Mouse (Mus musculus): ENCODE data around the gene Ptafr. TPM values are rescaled to one million over a fixed set of nuclear protein-coding genes. Genes with fewer than 3 reads are reported as not detected.
A peak's percentile ranks its signal among the peaks of the same experiment; 100 is the strongest.

Gene Ptafr
- total and polyA plus RNA-seq, 3 experiments, result 1.7 to 3.1 (median 1.8) TPM

- WGBS, result 92% methylated on average over 4 of the region's 4 CpGs
- H3K79me2 ChIP-seq (replicated peaks; ENCODE audit: control insufficient read depth, insufficient read depth, low read length), result no peaks in the 10 kb centered on the region
- TF ChIP-seq EP300 (IDR thresholded peaks at IDR 0.05; ENCODE audit: insufficient read depth, low read depth, low read length) (no peak), POLR2A (IDR thresholded peaks at IDR 0.05; ENCODE audit: insufficient read depth, low read depth, low read length) (no peak), CTCF (IDR thresholded peaks at IDR 0.05) (peak; percentile 22; the same call in 1 of the 2 replicates)
Observed at GRCm38 (mm10) chr4:132620134-132620533, 56.3 kb downstream of the Ptafr start.

GRCm38 (mm10) chr4:132621287-132622068, 57.6 kb downstream of the Ptafr start:
- no peaks in the 10 kb centered on the region for H3K36me3 ChIP-seq (ENCODE audit: control insufficient read depth, insufficient read depth, low read length)
- no peak overlapping the region for H3K27ac ChIP-seq
- TF ChIP-seq EP300 (IDR thresholded peaks at IDR 0.05; ENCODE audit: insufficient read depth, low read depth, low read length) (no peak), CTCF (IDR thresholded peaks at IDR 0.05) (no peak), POLR2A (IDR thresholded peaks at IDR 0.05; ENCODE audit: insufficient read depth, low read depth, low read length) (no peak)
- no peaks in the 10 kb centered on the region for H3K79me2 ChIP-seq (replicated peaks; ENCODE audit: control insufficient read depth, insufficient read depth, low read length)
- no peak overlapping the region for H3K4me3 ChIP-seq
- intact Hi-C loops (cut with DNase I), result no loop called here
- no peak for DNase-seq
- no peak overlapping the region for H3K9ac ChIP-seq (ENCODE audit: low read depth, low read length)
- peaks cover 1% of the 10 kb centered on the region for H3K4me1 ChIP-seq (ENCODE audit: control insufficient read depth, insufficient read depth, low read length)
- 74% methylated on average over 7 of the region's 7 CpGs for WGBS
- H3K27me3 ChIP-seq (ENCODE audit: control insufficient read depth, insufficient read depth, low read length), result no peaks in the 10 kb centered on the region

More at GRCm38 (mm10) chr4:132620134-132620533, 56.3 kb downstream of the Ptafr start:
- H3K36me3 ChIP-seq (ENCODE audit: control insufficient read depth, insufficient read depth, low read length), result no peaks in the 10 kb centered on the region
- no peak for DNase-seq
- no peak overlapping the region for H3K9ac ChIP-seq (ENCODE audit: low read depth, low read length)
- intact Hi-C loops (cut with DNase I), result no loop called here
- no peak overlapping the region for H3K4me3 ChIP-seq
- H3K4me1 ChIP-seq (ENCODE audit: control insufficient read depth, insufficient read depth, low read length), result peaks cover 1% of the 10 kb centered on the region
- no peak overlapping the region for H3K27ac ChIP-seq
- H3K27me3 ChIP-seq (ENCODE audit: control insufficient read depth, insufficient read depth, low read length), result no peaks in the 10 kb centered on the region

- intact Hi-C loops (cut with DNase I), result no loop called here
- no peak for TF ChIP-seq CTCF (IDR thresholded peaks at IDR 0.05)
- no peak for TF ChIP-seq POLR2A (IDR thresholded peaks at IDR 0.05; ENCODE audit: insufficient read depth, low read depth, low read length)
- TF ChIP-seq EP300 (IDR thresholded peaks at IDR 0.05; ENCODE audit: insufficient read depth, low read depth, low read length), result no peak
- H3K4me1 ChIP-seq (ENCODE audit: control insufficient read depth, insufficient read depth, low read length), result no peaks in the 10 kb centered on the region; the same call in 1 of the 2 replicates
- no peaks in the 10 kb centered on the region for H3K79me2 ChIP-seq (replicated peaks; ENCODE audit: control insufficient read depth, insufficient read depth, low read length)
- H3K9ac ChIP-seq (ENCODE audit: low read depth, low read length), result no peak overlapping the region
- no peak overlapping the region for H3K27ac ChIP-seq
- H3K27me3 ChIP-seq (ENCODE audit: control insufficient read depth, insufficient read depth, low read length), result no peaks in the 10 kb centered on the region
- no peaks in the 10 kb centered on the region for H3K36me3 ChIP-seq (ENCODE audit: control insufficient read depth, insufficient read depth, low read length)
- no peak for DNase-seq
- whole genome bisulfite sequencing, result 63% methylated on average over 5 of the region's 5 CpGs
- no peak overlapping the region for H3K4me3 ChIP-seq
Observed at GRCm38 (mm10) chr4:132624034-132624657, 60.3 kb downstream of the Ptafr start.

GRCm38 (mm10) chr4:132628830-132629229, 65.0 kb downstream of the Ptafr start:
- intact Hi-C loops (cut with DNase I), result no loop called here
- Histone ChIP-seq H3K27me3 (ENCODE audit: control insufficient read depth, insufficient read depth, low read length) (no peaks in the 10 kb centered on the region), H3K4me1 (ENCODE audit: control insufficient read depth, insufficient read depth, low read length) (no peaks in the 10 kb centered on the region), H3K9ac (ENCODE audit: low read depth, low read length) (no peak overlapping the region), H3K27ac (no peak overlapping the region), H3K36me3 (ENCODE audit: control insufficient read depth, insufficient read depth, low read length) (no peaks in the 10 kb centered on the region), H3K4me3 (no peak overlapping the region), H3K79me2 (replicated peaks; ENCODE audit: control insufficient read depth, insufficient read depth, low read length) (no peaks in the 10 kb centered on the region)
- TF ChIP-seq EP300 (IDR thresholded peaks at IDR 0.05; ENCODE audit: insufficient read depth, low read depth, low read length) (no peak), CTCF (IDR thresholded peaks at IDR 0.05) (peak; percentile 65), POLR2A (IDR thresholded peaks at IDR 0.05; ENCODE audit: insufficient read depth, low read depth, low read length) (no peak)
- DNase-seq, result peak in 1 of 2 experiments; percentile 25
- 25% methylated on average over 2 of the region's 2 CpGs for WGBS

Other genes with a start within 250 kb of the Ptafr start
- 10 to 100 TPM; 21.3 to 24.6 TPM for gene Trnau1ap, start 234.5 kb upstream of the Ptafr start, total RNA-seq (2021)
- 14.8 and 14.9 TPM in 2 replicates for gene Trnau1ap, start 234.5 kb upstream of the Ptafr start, polyA plus RNA-seq (2012; rRNA removed)
- gene Rcc1, start 210.5 kb upstream of the Ptafr start, total RNA-seq (2021), result 1 to 10 TPM; 6.6 to 7.5 TPM
- gene Rcc1, start 210.5 kb upstream of the Ptafr start, polyA plus RNA-seq (2012; rRNA removed), result 5.1 and 5.2 TPM in 2 replicates
- 10 to 100 TPM; 22.3 to 22.4 TPM for gene Phactr4, start 141.6 kb upstream of the Ptafr start, total RNA-seq (2021)
- 8.7 and 10.1 TPM in 2 replicates for gene Phactr4, start 141.6 kb upstream of the Ptafr start, polyA plus RNA-seq (2012; rRNA removed)
- 1 to 10 TPM; 3.5 to 4.5 TPM for gene Med18, start 100.1 kb upstream of the Ptafr start, total RNA-seq (2021)
- 2.1 and 2.2 TPM in 2 replicates for gene Med18, start 100.1 kb upstream of the Ptafr start, polyA plus RNA-seq (2012; rRNA removed)
- 1 to 10 TPM; 2.5 to 3.3 TPM for gene Sesn2, start 53.6 kb upstream of the Ptafr start, total RNA-seq (2021)
- gene Sesn2, start 53.6 kb upstream of the Ptafr start, polyA plus RNA-seq (2012; rRNA removed), result 3.4 and 4.3 TPM in 2 replicates
- gene Atpif1, start 30.4 kb upstream of the Ptafr start, total RNA-seq (2021), result 100 to 1,000 TPM; 287 to 299 TPM
- gene Atpif1, start 30.4 kb upstream of the Ptafr start, polyA plus RNA-seq (2012; rRNA removed), result 146 and 164 TPM in 2 replicates
- gene Dnajc8, start 28.5 kb upstream of the Ptafr start, total RNA-seq (2021), result 10 to 100 TPM; 53.3 to 58.8 TPM
- gene Dnajc8, start 28.5 kb upstream of the Ptafr start, polyA plus RNA-seq (2012; rRNA removed), result 29.1 and 40.0 TPM in 2 replicates
- gene Eya3, start 74.9 kb downstream of the Ptafr start, total RNA-seq (2021), result 10 to 100 TPM; 29.8 to 31.8 TPM
- 26.6 and 41.7 TPM in 2 replicates for gene Eya3, start 74.9 kb downstream of the Ptafr start, polyA plus RNA-seq (2012; rRNA removed)
- 1 to 10 TPM; 1.2 to 2.9 TPM for gene Xkr8, start 168.5 kb downstream of the Ptafr start, total RNA-seq (2021)
- gene Xkr8, start 168.5 kb downstream of the Ptafr start, polyA plus RNA-seq (2012; rRNA removed), result 1.6 and 3.3 TPM in 2 replicates
- gene Smpdl3b, start 193.2 kb downstream of the Ptafr start, total RNA-seq (2021), result under 1 TPM; 0.82 to 0.86 TPM
- 1.3 TPM in 2 replicates for gene Smpdl3b, start 193.2 kb downstream of the Ptafr start, polyA plus RNA-seq (2012; rRNA removed)
- 10 to 100 TPM; 10.5 to 12.4 TPM for gene Rpa2, start 204.3 kb downstream of the Ptafr start, total RNA-seq (2021)
- 9.9 and 14.9 TPM in 2 replicates for gene Rpa2, start 204.3 kb downstream of the Ptafr start, polyA plus RNA-seq (2012; rRNA removed)
- gene Themis2, start 232.3 kb downstream of the Ptafr start, total RNA-seq (2021), result 1 to 10 TPM; 1.7 to 2.1 TPM
- 2.4 and 4.5 TPM in 2 replicates for gene Themis2, start 232.3 kb downstream of the Ptafr start, polyA plus RNA-seq (2012; rRNA removed)